Mouse (Mus musculus) ES-Bruce4 (cell line): ENCODE data around the gene Erbin. TPM values are rescaled to one million over a fixed set of nuclear protein-coding genes. Genes with fewer than 3 reads are reported as not detected.

Source experiments
- H3K27ac ChIP-seq: 2 replicates; pipeline ENCODE4 v1.5.1; 2012; ENCODE audit warnings: low read length, inconsistent platforms; ENCODE audit not compliant: insufficient read depth
- H3K27me3 ChIP-seq: 2 replicates; pipeline ENCODE4 v1.6.1; 2012; ENCODE audit warnings: mild to moderate bottlenecking, low read length, inconsistent platforms; ENCODE audit not compliant: control insufficient read depth, poor library complexity, insufficient read depth, severe bottlenecking
- H3K36me3 ChIP-seq: 2 replicates; pipeline ENCODE4 v1.6.1; 2012; ENCODE audit warnings: inconsistent platforms, mild to moderate bottlenecking, low read length, moderate library complexity; ENCODE audit not compliant: control insufficient read depth, poor library complexity, insufficient read depth, severe bottlenecking
- H3K4me1 ChIP-seq: one replicate; pipeline ENCODE4 v1.8.1; 2011; ENCODE audit warnings: low read length; ENCODE audit not compliant: control insufficient read depth, insufficient read depth
- H3K4me3 ChIP-seq: 2 replicates; pipeline ENCODE4 v1.5.1; 2011; ENCODE audit warnings: low read depth, mild to moderate bottlenecking, low read length
- H3K9ac ChIP-seq: 2 replicates; pipeline ENCODE4 v1.6.1; 2012; ENCODE audit warnings: low read depth, mild to moderate bottlenecking, inconsistent platforms; ENCODE audit not compliant: poor library complexity, severe bottlenecking
- H3K9me3 ChIP-seq: replicated peaks from 2 replicates; pipeline ENCODE4 v1.6.1; 2012; ENCODE audit warnings: mild to moderate bottlenecking, low read length, inconsistent platforms; ENCODE audit not compliant: control insufficient read depth, poor library complexity, insufficient read depth, severe bottlenecking
- CTCF ChIP-seq: IDR thresholded peaks from one replicate; pipeline ENCODE4 v1.8.1; 2011; ENCODE audit warnings: low read depth, low read length
- EP300 ChIP-seq: IDR thresholded peaks from 2 replicates; pipeline ENCODE4 v1.6.1; 2011; ENCODE audit warnings: low read depth, low read length; ENCODE audit not compliant: insufficient read depth
- POLR2A ChIP-seq: IDR thresholded peaks from one replicate; pipeline ENCODE4 v1.8.1; 2011; ENCODE audit warnings: low read length; ENCODE audit not compliant: insufficient read depth
- polyA plus RNA-seq: library from polyadenylated mRNA; stranded (reverse); fragments of >200 nt; gene quantifications from 2 replicates; pipeline ENCODE4 v1.2.4, GENCODE M21; 2011; ENCODE audit warnings: low read depth; ENCODE audit not compliant: missing spikeins, insufficient read depth, insufficient read length

Erbin gene
- polyA plus RNA-seq, 1 experiment: 28.1 TPM

DNA sequence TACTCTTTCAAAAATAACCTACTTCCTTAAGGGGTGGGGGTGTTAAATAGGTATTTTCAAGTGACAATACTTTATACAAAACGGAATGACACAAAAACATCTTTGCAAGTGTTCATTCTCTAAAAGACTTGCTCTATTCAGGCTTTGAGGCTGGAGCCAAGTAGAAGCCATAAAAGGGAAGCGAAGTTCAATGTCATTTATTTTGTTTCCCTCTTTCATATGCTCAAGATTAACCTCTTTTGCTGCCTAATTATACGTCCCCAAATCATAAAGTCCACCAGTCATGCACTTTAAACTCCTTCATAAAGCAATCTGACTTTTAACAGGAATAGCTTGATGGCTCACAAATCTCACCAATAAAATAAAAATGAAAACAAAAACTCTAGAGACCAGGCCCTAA lies 1.9 kb downstream of the Erbin start:
- H3K9me3 ChIP-seq: no peaks in the 10 kb centered on the region
- H3K36me3 ChIP-seq: no peaks in the 10 kb centered on the region
- H3K27ac ChIP-seq: no peak overlapping the region
- no peak for TF ChIP-seq EP300
- TF ChIP-seq CTCF: no peak
- TF ChIP-seq POLR2A: no peak
- peaks cover 6% of the 10 kb centered on the region for H3K27me3 ChIP-seq
- no peak overlapping the region for H3K4me3 ChIP-seq
- H3K4me1 ChIP-seq: no peaks in the 10 kb centered on the region
- no peak overlapping the region for H3K9ac ChIP-seq

DNA sequence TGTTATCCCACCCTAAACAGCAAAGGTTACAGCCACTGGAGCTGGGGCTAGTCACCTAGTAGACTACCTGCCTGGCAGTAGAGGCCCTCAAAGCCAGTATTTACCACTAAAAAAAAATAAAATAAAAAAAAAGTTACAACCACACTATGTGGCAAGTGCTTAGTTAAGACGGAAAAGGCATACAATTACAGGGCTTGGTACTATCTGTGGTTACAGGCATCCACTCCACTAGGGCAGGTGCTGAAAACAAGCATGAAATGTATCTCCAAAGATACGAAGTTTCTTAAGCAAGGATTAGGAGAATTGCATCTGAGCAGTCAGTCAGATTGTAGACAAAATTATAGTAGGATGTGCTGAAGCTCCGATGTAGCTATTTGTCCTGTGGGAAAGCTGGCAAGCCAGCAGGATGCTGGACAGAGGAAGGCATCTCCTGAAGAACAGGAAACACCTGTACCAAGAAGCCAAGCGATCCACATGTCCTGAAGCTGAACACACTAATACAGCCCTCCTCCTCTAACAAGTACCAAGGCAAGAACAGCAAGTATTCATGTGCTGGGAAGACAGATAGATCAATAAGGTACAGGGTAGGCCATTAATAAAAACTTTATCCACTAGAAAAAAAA lies 6.1 kb downstream of the Erbin start:
- no peak for TF ChIP-seq CTCF

DNA sequence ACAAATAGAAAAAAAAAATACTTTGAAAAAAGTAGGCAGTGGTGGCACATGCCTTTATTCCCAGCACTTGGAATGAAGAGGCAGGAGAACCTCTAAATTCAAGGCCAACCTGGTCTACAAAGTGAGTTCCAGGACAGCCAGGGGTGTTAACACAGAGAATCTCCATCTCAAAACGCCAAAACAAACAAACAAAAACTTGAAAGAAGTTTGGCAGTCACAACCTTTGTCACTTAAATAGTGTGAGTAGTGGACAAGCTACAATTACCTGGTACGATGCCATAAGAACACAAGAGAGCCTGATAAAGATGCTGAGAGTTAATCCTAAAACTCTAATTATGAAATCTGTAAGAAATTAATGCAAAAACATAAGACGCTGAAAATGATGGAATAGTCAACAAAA lies 8.0 kb downstream of the Erbin start:
- Histone ChIP-seq H3K9ac (no peak overlapping the region), H3K4me3 (no peak overlapping the region), H3K27me3 (no peaks in the 10 kb centered on the region), H3K36me3 (no peaks in the 10 kb centered on the region), H3K27ac (no peak overlapping the region), H3K9me3 (no peaks in the 10 kb centered on the region), H3K4me1 (no peaks in the 10 kb centered on the region)
- TF ChIP-seq CTCF (no peak), POLR2A (no peak)

More for the DNA sequence above, 6.1 kb downstream of the Erbin start:
- no peak overlapping the region for H3K27ac ChIP-seq
- H3K9me3 ChIP-seq: no peaks in the 10 kb centered on the region
- H3K27me3 ChIP-seq: no peaks in the 10 kb centered on the region
- no peaks in the 10 kb centered on the region for H3K36me3 ChIP-seq
- no peak overlapping the region for H3K4me3 ChIP-seq
- H3K4me1 ChIP-seq: no peaks in the 10 kb centered on the region
- H3K9ac ChIP-seq: no peak overlapping the region

DNA sequence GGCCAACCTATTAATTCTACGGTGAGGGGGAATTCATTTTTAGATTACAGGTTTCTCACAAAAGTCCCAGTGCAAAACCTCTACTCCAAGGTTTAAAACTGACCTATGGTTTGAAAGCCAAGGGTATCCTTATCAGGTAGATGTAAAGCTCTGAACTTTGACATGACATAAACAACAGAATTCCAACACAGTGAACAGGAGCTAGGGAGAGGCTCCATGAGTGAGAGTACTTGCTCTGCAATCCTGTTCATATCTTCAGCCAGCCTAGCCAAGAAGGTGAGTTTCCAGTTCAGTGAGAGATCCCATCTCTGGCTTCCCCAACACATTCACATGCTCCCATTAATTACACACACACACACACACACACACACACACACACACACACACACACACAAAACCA lies 9.7 kb downstream of the Erbin start:
- TF ChIP-seq CTCF: no peak
- TF ChIP-seq EP300: no peak
- no peak for TF ChIP-seq POLR2A
- Histone ChIP-seq H3K27ac (no peak overlapping the region), H3K9me3 (no peaks in the 10 kb centered on the region), H3K9ac (no peak overlapping the region), H3K4me3 (no peak overlapping the region), H3K27me3 (no peaks in the 10 kb centered on the region), H3K36me3 (no peaks in the 10 kb centered on the region), H3K4me1 (no peaks in the 10 kb centered on the region)

DNA sequence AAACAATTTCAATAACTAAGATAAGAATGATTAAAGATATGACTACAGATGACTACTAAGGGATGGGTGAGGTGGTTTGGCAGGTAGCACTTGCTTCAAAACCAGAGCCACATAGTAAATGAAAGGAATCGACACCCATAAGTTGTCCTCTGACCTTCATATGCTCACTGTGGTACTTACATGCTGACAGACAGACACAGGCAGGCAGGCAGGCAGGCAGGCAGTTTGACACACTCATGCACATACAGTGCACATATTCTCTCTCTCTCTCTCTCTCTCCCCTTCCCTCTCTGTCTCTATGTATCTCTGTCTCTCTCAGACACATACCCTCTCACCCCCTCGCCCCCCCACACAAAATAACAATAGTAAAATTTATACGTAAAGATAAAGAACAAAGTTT lies 10.4 kb downstream of the Erbin start:
- H3K4me3 ChIP-seq: no peak overlapping the region
- no peaks in the 10 kb centered on the region for H3K36me3 ChIP-seq
- no peaks in the 10 kb centered on the region for H3K9me3 ChIP-seq
- H3K9ac ChIP-seq: no peak overlapping the region
- H3K4me1 ChIP-seq: no peaks in the 10 kb centered on the region
- H3K27me3 ChIP-seq: no peaks in the 10 kb centered on the region
- no peak for TF ChIP-seq CTCF
- TF ChIP-seq POLR2A: no peak
- no peak for TF ChIP-seq EP300
- no peak overlapping the region for H3K27ac ChIP-seq

DNA sequence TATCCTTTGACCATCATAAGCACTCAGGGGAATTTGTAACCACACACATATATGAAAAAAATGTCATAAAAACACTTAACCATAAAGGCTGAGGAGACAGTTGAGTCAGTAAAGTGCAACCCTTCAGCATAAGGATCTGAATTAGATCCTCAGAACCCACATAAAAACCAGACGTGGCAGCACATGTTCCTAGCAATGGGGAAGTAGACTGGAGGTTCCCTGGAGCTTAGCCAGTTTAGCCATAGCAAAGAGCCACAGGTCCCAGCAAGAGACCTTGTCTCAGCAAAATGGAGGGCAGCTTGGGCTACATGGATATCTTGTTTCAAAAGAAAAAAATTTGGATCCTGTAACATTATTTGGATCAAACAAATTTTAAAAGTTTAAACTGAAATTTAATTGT lies 20.3 kb downstream of the Erbin start:
- Histone ChIP-seq H3K9me3 (peaks cover 5% of the 10 kb centered on the region; the same call in 1 of the 2 replicates), H3K4me3 (no peak overlapping the region), H3K36me3 (no peaks in the 10 kb centered on the region), H3K27ac (no peak overlapping the region), H3K4me1 (no peaks in the 10 kb centered on the region), H3K27me3 (no peaks in the 10 kb centered on the region), H3K9ac (no peak overlapping the region)
- no peak for TF ChIP-seq POLR2A
- TF ChIP-seq EP300: no peak
- no peak for TF ChIP-seq CTCF
